Mouse (Mus musculus) limb, embryonic 14.5 days (tissue): ENCODE data around the gene Ube2m. TPM values are rescaled to one million over a fixed set of nuclear protein-coding genes. Genes with fewer than 3 reads are reported as not detected.

Experiments used
- ATAC-seq: fragments of 200-750 bp; cut with Nextera tagmentation; 2 replicates; pipeline ENCODE4 v1.8.0; 2017; ENCODE audit warnings: low read depth, moderate number of reproducible peaks, moderate TSS enrichment; ENCODE audit not compliant: low FRiP score
- DNase-seq: peaks from one replicate; pipeline ENCODE4 v3.0.0-alpha.2; 2015; ENCODE audit warnings: low spot score
- H3K27ac ChIP-seq: fragments of 300-500 bp; sonication (generic); replicated peaks from 2 replicates; pipeline ENCODE4 v1.5.1; 2014; ENCODE audit warnings: low read depth, mild to moderate bottlenecking, low read length, moderate library complexity, mixed read lengths
- H3K27me3 ChIP-seq: fragments of 300-500 bp; sonication (generic); 2 replicates; pipeline ENCODE4 v1.6.1; 2014; ENCODE audit warnings: low read length, mixed read lengths; ENCODE audit not compliant: control insufficient read depth, insufficient read depth
- H3K36me3 ChIP-seq: fragments of 300-500 bp; sonication (generic); 2 replicates; pipeline ENCODE4 v1.6.1; 2014; ENCODE audit warnings: mild to moderate bottlenecking, low read length, moderate library complexity, mixed read lengths; ENCODE audit not compliant: control insufficient read depth, insufficient read depth
- H3K4me1 ChIP-seq: fragments of 300-500 bp; sonication (generic); 2 replicates; pipeline ENCODE4 v1.6.1; 2014; ENCODE audit warnings: antibody characterized with exemption, low read length, mixed read lengths; ENCODE audit not compliant: control insufficient read depth, insufficient read depth
- H3K4me2 ChIP-seq: fragments of 300-500 bp; sonication (generic); replicated peaks from 2 replicates; pipeline ENCODE4 v1.6.1; 2014; ENCODE audit warnings: low read depth, mild to moderate bottlenecking, low read length, moderate library complexity; ENCODE audit not compliant: severe bottlenecking
- H3K4me3 ChIP-seq: fragments of 300-500 bp; sonication (generic); replicated peaks from 2 replicates; pipeline ENCODE4 v1.5.1; 2014; ENCODE audit warnings: low read length
- H3K9ac ChIP-seq: fragments of 300-500 bp; sonication (generic); 2 replicates; pipeline ENCODE4 v1.6.1; 2014; ENCODE audit warnings: mild to moderate bottlenecking, low read depth, low read length, moderate library complexity; ENCODE audit not compliant: severe bottlenecking
- H3K9me3 ChIP-seq: fragments of 300-500 bp; sonication (generic); 2 replicates; pipeline ENCODE4 v1.6.1; 2016; ENCODE audit warnings: low read length; ENCODE audit not compliant: control insufficient read depth
- POLR2A ChIP-seq: fragments of 200-500 bp; IDR thresholded peaks from 2 replicates; pipeline ENCODE4 v1.8.0; 2012; ENCODE audit warnings: inconsistent platforms, mild to moderate bottlenecking, moderate library complexity, borderline replicate concordance; ENCODE audit not compliant: insufficient read depth, insufficient read length; ENCODE audit errors: extremely low read depth
- WGBS: fragments of 180-500 bp; shearing (Covaris S2); extraction: QIAGEN DNeasy Blood & Tissue Kit; methylation state at CpG from one replicate; pipeline ENCODE4 v1.1.7; 2014; 5-methylcytosine and 5-hydroxymethylcytosine counted together
- polyA plus RNA-seq, 2 experiments: library from polyadenylated mRNA; depleted of rRNA in 1 of 2; stranded (reverse) in 1 of 2; unstranded in 1 of 2; fragments of >200 nt; fragmentation: Nextera tagmentation in 1 of 2; extraction: Ambion mirVana in 1 of 2; gene quantifications; 2 replicates each; pipeline versions ENCODE4 v1.2.1 to v1.2.3; 2012 to 2014

The Ube2m gene
- polyA plus RNA-seq, 2 experiments = 159 to 294 TPM

DNA sequence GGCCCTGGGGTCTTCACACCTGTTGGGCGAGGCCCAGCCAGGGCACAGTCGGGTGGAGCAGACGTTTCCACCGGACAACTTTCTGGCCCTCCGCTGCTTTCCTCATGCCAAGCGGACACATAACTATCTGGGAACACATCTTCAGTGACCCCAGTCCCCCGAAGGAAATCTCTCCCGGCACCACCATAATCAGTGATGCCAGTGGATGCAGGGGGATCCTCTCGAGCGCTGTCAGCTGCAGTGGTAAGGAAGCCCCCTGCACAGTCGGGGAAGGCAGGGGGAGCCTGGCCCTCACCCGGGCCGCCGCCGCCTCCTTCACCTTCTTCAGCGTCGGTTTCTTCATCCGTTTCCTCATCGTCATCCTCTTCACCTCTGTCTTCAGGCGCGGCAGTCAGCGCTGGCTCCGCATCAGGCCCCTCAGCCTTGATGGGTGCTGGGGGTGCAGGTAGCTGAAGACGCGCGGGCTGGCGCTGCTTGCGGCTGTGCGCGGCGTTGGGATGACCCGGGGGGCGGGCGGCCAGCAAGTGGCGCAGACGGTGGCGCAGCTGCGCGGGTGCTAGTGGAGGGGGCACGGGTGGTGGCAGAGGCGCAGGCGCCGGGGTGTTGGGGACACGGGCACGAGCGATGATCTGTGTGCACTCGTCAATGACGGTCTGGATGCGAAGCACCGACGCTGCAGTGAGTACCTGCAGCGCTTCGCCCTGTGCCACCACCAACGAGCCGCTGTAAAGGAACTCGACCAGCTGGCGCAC is 30.6 kb downstream of the Ube2m start:
- no peak for ATAC-seq
- Histone ChIP-seq H3K27ac (no peak overlapping the region), H3K9ac (peak overlapping the region; percentile 41), H3K27me3 (0 out of 2 replicates have a peak, but pooled peaks cover 4% of the 10 kb centered on the region), H3K36me3 (peaks cover 23% of the 10 kb centered on the region), H3K9me3 (no peaks in the 10 kb centered on the region), H3K4me2 (peak overlapping the region; percentile 25; the same call in 1 of the 2 replicates), H3K4me3 (no peak overlapping the region; the same call in 1 of the 2 replicates), H3K4me1 (peaks cover 16% of the 10 kb centered on the region)
- DNase-seq = no peak
- WGBS = 34% methylated on average over 55 of the region's 57 CpGs
- TF ChIP-seq POLR2A = no peak

DNA sequence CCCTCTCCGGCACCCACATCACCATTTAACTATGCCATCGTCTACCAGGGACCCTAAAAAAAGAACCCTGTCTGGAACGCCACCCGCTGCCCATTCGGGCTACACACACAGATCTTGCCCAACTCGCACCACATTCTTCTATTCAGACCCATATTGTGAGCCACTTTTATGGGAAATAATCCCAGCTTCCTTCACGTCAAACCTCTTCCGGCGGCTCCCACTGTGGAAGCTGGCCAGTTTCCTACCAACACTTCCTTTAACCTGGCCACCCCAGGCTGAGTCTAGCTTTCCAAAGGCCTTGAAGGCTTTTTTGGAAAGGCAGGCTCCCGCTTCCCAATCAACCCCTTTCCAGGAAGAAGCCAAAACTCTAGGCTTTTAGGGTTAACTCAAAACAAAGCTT is 31.5 kb downstream of the Ube2m start:
- DNase-seq (no peak), ATAC-seq (no peak)
- Histone ChIP-seq H3K9me3 (no peaks in the 10 kb centered on the region), H3K9ac (peak overlapping the region; percentile 41; the same call in 1 of the 2 replicates), H3K4me3 (no peak overlapping the region), H3K4me2 (no peak overlapping the region), H3K27me3 (0 out of 2 replicates have a peak, but pooled peaks cover 4% of the 10 kb centered on the region), H3K4me1 (peaks cover 16% of the 10 kb centered on the region), H3K27ac (no peak overlapping the region), H3K36me3 (peaks cover 23% of the 10 kb centered on the region)
- TF ChIP-seq POLR2A = no peak
- 76% methylated on average over 10 of the region's 10 CpGs for WGBS

DNA sequence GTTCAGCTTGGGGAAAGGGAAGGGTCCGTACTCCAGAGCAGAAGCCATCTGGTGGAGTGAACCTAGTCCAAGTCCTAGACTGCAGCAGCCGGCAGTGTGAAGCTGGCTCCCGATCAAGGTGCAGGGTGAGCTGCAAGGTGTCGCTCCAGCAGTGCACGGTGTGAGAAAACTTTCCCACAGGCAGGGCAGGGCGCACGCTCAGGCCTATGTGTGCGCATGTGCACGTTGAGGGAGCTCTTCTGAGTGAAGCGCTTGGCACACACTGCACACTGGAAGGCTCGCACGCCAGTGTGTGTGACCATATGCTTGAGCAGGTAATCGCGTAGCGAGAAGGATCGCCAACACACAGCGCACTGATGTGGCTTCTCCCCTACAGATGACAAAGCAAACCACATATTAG is 32.1 kb downstream of the Ube2m start:
- H3K9ac ChIP-seq = no peak overlapping the region
- H3K36me3 ChIP-seq = peaks cover 23% of the 10 kb centered on the region
- DNase-seq (no peak), ATAC-seq (no peak)
- H3K27ac ChIP-seq = no peak overlapping the region
- no peak overlapping the region for H3K4me3 ChIP-seq
- peaks cover 16% of the 10 kb centered on the region for H3K4me1 ChIP-seq
- H3K4me2 ChIP-seq = no peak overlapping the region
- TF ChIP-seq POLR2A = no peak
- WGBS = 90% methylated on average over 17 of the region's 17 CpGs
- 0 out of 2 replicates have a peak, but pooled peaks cover 4% of the 10 kb centered on the region for H3K27me3 ChIP-seq
- no peaks in the 10 kb centered on the region for H3K9me3 ChIP-seq

DNA sequence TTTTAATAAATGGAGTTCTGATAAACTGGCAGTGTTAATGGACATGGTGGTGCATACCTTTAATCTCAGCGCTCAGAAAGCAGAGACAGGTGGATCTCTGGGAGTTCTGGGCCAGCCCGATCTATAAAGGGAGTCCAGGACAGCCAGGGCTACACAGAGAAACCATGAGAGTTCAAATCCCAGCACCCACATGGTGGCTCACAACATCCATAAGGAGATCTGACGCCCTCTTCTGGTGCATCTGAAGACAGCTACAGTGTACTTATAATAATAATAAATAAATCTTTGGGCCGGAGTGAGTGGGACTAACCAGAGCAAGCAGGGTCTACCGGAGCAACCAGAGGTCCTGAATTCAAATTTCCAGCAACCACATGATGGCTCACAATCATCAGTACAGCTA is 34.7 kb downstream of the Ube2m start:
- ATAC-seq = no peak
- H3K27ac ChIP-seq = no peak overlapping the region

DNA sequence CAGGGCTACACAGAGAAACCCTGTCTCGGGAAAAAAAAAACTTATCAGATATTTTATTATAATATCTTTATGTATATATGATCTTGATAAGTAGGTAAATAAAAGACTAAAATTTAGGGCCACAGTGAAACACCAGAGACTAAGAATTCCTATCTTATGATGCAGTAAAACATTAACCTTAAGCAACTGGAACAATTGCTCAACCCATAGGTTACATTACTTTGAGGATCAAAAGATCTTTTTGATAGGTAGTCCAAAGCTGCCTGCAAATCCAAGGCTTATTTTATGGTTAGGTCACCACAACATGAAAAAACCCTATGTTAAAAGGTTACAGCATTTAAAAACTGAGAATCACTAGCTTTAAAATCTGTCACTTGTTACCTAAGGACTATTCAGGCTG is 36.5 kb downstream of the Ube2m start:
- no peak for TF ChIP-seq POLR2A
- Histone ChIP-seq H3K27ac (no peak overlapping the region), H3K4me2 (no peak overlapping the region), H3K36me3 (peaks cover 8% of the 10 kb centered on the region), H3K4me3 (no peak overlapping the region), H3K9me3 (no peaks in the 10 kb centered on the region), H3K27me3 (no peaks in the 10 kb centered on the region), H3K4me1 (no peaks in the 10 kb centered on the region), H3K9ac (no peak overlapping the region)
- WGBS = 66% methylated on average over 1 of the region's 1 CpGs
- DNase-seq (no peak), ATAC-seq (no peak)

More for the DNA sequence above, 34.7 kb downstream of the Ube2m start:
- Histone ChIP-seq H3K27me3 (0 out of 2 replicates have a peak, but pooled peaks cover 4% of the 10 kb centered on the region), H3K36me3 (peaks cover 23% of the 10 kb centered on the region), H3K4me3 (no peak overlapping the region), H3K9ac (no peak overlapping the region), H3K4me2 (no peak overlapping the region), H3K4me1 (peaks cover 7% of the 10 kb centered on the region; the same call in 1 of the 2 replicates), H3K9me3 (no peaks in the 10 kb centered on the region)
- DNase-seq = no peak
- no peak for TF ChIP-seq POLR2A
- WGBS = 74% methylated on average over 5 of the region's 5 CpGs
